Mouse (Mus musculus): ENCODE measurements around the gene Gm48552. TPM values are rescaled to one million over a fixed set of nuclear protein-coding genes. Genes with fewer than 3 reads are reported as not detected.
A peak's percentile ranks its signal among the peaks of the same experiment; 100 is the strongest.

The Gm48552 gene
- total RNA-seq, 2 experiments from 2014 or later: 0.45 to 1.9 TPM

GRCm38 (mm10) chr10:81431526-81432168 lies 42.8 kb downstream of the Gm48552 start:
- DNase-seq: peak; percentile 42

GRCm38 (mm10) chr10:81432169-81432867 lies 43.5 kb downstream of the Gm48552 start:
- no peak for DNase-seq

- DNase-seq: peak; percentile 93
These were observed 44.1 kb downstream of the Gm48552 start for GRCm38 (mm10) chr10:81432868-81433262.

DNA sequence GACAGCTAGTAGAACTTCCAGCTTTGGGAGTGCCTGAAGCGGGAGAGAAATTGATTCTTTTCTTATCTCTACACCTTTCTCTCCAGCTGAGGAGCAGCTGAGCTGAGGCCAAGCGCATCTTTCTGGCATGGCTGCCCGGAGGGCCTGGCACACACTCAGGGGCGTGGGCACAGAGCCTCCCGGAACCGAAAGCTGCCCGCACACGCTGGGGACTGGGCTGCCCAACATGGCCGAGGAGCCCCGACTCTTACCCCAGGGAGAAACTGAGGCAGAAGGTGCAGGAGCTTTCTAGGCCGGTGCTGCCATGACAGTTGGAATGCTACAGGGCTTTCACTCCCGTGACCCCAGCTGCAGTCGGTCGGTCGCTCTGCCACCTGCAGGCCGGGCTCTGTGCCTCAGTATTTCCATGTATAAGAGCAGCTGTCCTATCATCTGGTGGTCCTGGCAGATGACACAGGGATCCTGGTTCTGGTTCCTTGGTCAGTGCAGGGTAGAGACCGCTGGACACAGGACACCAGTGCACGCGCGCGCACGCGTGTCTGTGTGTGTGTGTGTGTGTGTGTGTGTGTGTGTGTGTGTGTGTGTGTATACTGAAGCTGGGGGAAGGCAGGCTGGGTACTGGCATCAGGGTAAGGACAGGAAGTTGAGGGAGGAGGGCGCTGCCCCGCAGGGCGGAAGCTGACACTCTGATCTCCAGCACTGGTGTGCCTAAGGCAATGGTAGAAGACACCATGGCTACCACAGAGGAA lies 44.9 kb downstream of the Gm48552 start:
- peak; percentile 38 for DNase-seq

- peak; percentile 21 for DNase-seq
These were observed 45.8 kb downstream of the Gm48552 start for GRCm38 (mm10) chr10:81434361-81435263.

GRCm38 (mm10) chr10:81435436-81435835 lies 46.6 kb downstream of the Gm48552 start:
- DNase-seq: peak; percentile 90

Small RNAs within 50 kb of the gene (microRNA-seq; reads per million reads assigned to microRNA genes)
- gene Mir1191b (not detected), gene Mir6913 (not detected)

Other genes with a start within 250 kb of the Gm48552 start
- 10 to 100 TPM; 25.8 to 26.5 TPM for gene Pias4, start 221.1 kb upstream of the Gm48552 start, total RNA-seq (2021)
- 1,000 to 10,000 TPM; 1,466 to 1,521 TPM for gene Eef2, start 212.4 kb upstream of the Gm48552 start, total RNA-seq (2021)
- 10 to 100 TPM; 55.3 to 55.6 TPM for gene Dapk3, start 206.0 kb upstream of the Gm48552 start, total RNA-seq (2021)
- gene 4930442H23Rik, start 205.2 kb upstream of the Gm48552 start, total RNA-seq (2021): not detected
- gene Nmrk2, start 187.0 kb upstream of the Gm48552 start, total RNA-seq (2021): 1 to 10 TPM in 1 of 2 experiments, under 1 TPM in 1; 0.15 to 4.9 TPM
- gene Atcay, start 158.2 kb upstream of the Gm48552 start, total RNA-seq (2021): 1 to 10 TPM; 2.5 to 4.6 TPM
- gene Zfr2, start 155.8 kb upstream of the Gm48552 start, total RNA-seq (2021): 10 to 100 TPM in 1 of 2 experiments, 1 to 10 TPM in 1; 7.4 to 11.9 TPM
- 1 to 10 TPM; 1.8 to 2.1 TPM for gene Matk, start 136.1 kb upstream of the Gm48552 start, total RNA-seq (2021)
- 100 to 1,000 TPM; 109 to 111 TPM for gene Mrpl54, start 122.1 kb upstream of the Gm48552 start, total RNA-seq (2021)
- 10 to 100 TPM; 79.8 to 83.8 TPM for gene Apba3, start 122.0 kb upstream of the Gm48552 start, total RNA-seq (2021)
- gene Tjp3, start 97.4 kb upstream of the Gm48552 start, total RNA-seq (2021): 1 to 10 TPM; 1.9 to 3.0 TPM
- gene Pip5k1c, start 96.0 kb upstream of the Gm48552 start, total RNA-seq (2021): 10 to 100 TPM; 39.2 to 48.9 TPM
- gene Cactin, start 67.9 kb upstream of the Gm48552 start, total RNA-seq (2021): 10 to 100 TPM; 29.4 to 35.4 TPM
- 10 to 100 TPM; 24.5 to 31.8 TPM for gene Tbxa2r, start 60.3 kb upstream of the Gm48552 start, total RNA-seq (2021)
- gene Gipc3, start 45.7 kb upstream of the Gm48552 start, total RNA-seq (2021): 1 to 10 TPM; 3.6 to 4.0 TPM
- gene Hmg20b, start 38.5 kb upstream of the Gm48552 start, total RNA-seq (2021): 10 to 100 TPM; 81.2 to 97.5 TPM
- 10 to 100 TPM; 17.8 to 22.8 TPM for gene Mfsd12, start 31.5 kb upstream of the Gm48552 start, total RNA-seq (2021)
- gene 4930404N11Rik, start 23.2 kb upstream of the Gm48552 start, total RNA-seq (2021): 1 to 10 TPM; 1.1 to 2.3 TPM
- gene Fzr1, start 10.5 kb upstream of the Gm48552 start, total RNA-seq (2021): 10 to 100 TPM; 42.1 to 51.7 TPM
- gene Dohh, start 4.6 kb upstream of the Gm48552 start, total RNA-seq (2021): 10 to 100 TPM; 52.8 to 54.2 TPM
- gene Gm48551, start 4.5 kb upstream of the Gm48552 start, total RNA-seq (2021): 1 to 10 TPM; 1.1 to 1.6 TPM
- gene Smim24, start 4.0 kb downstream of the Gm48552 start, total RNA-seq (2021): 1 to 10 TPM; 1.2 to 1.6 TPM
- gene Nfic, start 66.6 kb downstream of the Gm48552 start, total RNA-seq (2021): 100 to 1,000 TPM in 1 of 2 experiments, 10 to 100 TPM in 1; 99.9 to 129 TPM
- 1 to 10 TPM in 1 of 2 experiments, under 1 TPM in 1; 0.84 to 2.2 TPM for gene Celf5, start 93.7 kb downstream of the Gm48552 start, total RNA-seq (2021)
- 10 to 100 TPM; 90.9 to 93.8 TPM for gene Ncln, start 107.4 kb downstream of the Gm48552 start, total RNA-seq (2021)
- gene S1pr4, start 111.1 kb downstream of the Gm48552 start, total RNA-seq (2021): 1 to 10 TPM; 2.9 TPM
- gene Gna15, start 135.2 kb downstream of the Gm48552 start, total RNA-seq (2021): 1 to 10 TPM in 1 of 2 experiments, under 1 TPM in 1; 0.66 to 1.1 TPM
- 10 to 100 TPM; 63.8 to 72.7 TPM for gene Gna11, start 156.2 kb downstream of the Gm48552 start, total RNA-seq (2021)
- gene Aes, start 170.5 kb downstream of the Gm48552 start, total RNA-seq (2021): 100 to 1,000 TPM; 541 to 611 TPM
- 10 to 100 TPM; 10.9 to 18.1 TPM for gene Tle2, start 185.6 kb downstream of the Gm48552 start, total RNA-seq (2021)
- gene Tle6, start 212.1 kb downstream of the Gm48552 start, total RNA-seq (2021): 10 to 100 TPM in 1 of 2 experiments, 1 to 10 TPM in 1; 8.7 to 10.8 TPM
- 1 to 10 TPM; 1.1 to 1.8 TPM for gene BC025920, start 217.3 kb downstream of the Gm48552 start, total RNA-seq (2021)
- gene Sirt6, start 238.8 kb downstream of the Gm48552 start, total RNA-seq (2021): 10 to 100 TPM; 17.3 to 24.7 TPM
- 10 to 100 TPM; 15.2 to 26.7 TPM for gene Ankrd24, start 239.5 kb downstream of the Gm48552 start, total RNA-seq (2021)